Mouse (Mus musculus) natural killer cell, adult 2 months (primary cell): ENCODE results near the gene 4930447C04Rik.

Experiments
- DNase-seq, 2 experiments: peaks; one replicate each; pipeline ENCODE4 v3.0.0; 2022; ENCODE audit warnings: low spot score in 2 of 2

The 4930447C04Rik gene

DNA sequence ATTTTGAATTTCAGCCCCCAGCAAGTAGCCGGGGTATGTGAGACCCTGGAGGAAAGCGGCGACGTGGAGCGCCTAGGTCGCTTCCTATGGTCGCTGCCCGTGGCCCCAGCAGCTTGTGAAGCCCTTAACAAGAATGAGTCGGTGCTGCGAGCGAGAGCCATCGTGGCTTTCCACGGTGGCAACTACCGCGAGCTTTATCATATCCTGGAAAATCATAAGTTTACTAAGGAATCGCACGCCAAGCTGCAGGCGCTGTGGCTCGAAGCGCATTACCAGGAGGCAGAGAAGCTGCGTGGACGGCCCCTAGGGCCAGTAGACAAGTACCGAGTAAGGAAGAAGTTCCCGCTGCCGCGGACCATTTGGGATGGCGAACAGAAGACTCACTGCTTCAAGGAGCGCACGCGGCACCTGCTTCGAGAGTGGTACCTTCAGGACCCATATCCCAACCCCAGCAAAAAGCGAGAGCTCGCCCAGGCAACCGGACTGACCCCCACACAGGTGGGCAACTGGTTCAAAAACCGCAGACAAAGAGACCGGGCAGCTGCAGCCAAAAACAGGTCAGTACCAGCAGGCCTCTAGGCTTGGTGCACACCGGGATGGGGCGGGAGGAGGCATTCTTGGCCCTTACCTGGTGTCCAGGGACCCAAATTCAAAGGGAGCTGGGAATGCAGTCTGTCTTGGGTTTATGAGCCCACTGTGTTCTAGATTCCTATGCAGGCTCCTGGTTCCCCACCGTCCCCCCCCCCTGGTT lies at the start of gene 4930447C04Rik:
TSS of gene 4930447C04Rik (minus strand) at position 704 of the 751 bp plus-strand sequence.
- DNase-seq, result no peak

DNA sequence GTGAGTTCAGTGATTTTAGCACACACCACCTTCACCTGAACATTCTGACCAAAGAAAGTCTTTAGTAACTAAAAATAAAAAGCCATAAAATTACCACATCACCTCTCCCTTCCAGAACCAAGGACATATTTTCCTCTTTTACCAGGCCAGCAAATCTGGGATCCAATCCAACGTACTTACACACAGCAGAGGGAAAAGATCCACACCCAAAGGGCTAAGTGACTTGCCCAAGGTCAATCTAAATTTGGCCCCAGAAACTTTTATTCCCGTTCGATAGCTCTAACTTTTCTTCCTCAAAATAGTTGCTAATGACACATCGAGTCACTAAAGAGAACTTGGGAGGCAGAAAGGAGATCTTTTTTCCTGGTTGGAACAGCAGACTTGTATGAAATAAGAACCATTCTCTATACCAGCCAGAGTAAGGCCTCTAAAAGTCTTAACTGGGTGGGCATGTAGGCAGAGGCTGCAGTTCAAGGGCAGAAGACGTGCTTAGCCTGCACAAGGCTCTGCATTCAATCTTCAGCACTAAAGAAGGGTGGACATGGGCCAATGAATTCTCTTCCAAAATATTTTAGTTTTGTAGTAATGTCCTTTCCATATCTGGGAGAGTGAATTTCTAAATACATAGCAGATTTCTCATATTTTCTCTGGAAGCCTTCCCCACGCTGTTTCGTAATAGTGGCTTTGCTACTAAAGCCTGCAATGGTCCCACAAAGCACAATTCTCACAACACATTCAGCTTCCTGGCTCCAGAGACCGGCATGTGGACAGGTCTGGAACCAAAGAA lies 42.7 kb upstream of the 4930447C04Rik start:
- no peak for DNase-seq

GRCm38 (mm10) chr12:72982616-72983015 lies 42.0 kb upstream of the 4930447C04Rik start:
- no peak for DNase-seq

DNA sequence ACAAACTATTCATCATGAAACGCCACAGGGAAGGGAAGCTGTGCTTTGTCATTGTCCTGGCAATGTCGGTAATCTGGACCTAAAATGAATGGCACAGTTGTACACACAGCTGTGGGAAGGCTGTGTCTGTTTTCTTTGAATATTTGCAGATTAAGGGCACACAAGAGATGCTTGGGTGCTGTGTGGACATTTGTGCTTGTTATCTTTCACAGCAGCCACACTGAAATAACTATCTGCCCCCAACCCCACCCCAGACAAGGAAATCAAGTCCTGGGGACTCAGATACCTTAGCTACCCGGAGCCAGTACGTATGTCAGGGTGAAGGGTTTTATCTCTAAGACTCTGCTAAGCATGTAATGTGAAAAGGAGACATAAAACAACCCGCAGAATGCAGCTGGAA lies 38.7 kb upstream of the 4930447C04Rik start:
- no peak for DNase-seq

GRCm38 (mm10) chr12:72977851-72978250 lies 37.3 kb upstream of the 4930447C04Rik start:
- no peak for DNase-seq

DNA sequence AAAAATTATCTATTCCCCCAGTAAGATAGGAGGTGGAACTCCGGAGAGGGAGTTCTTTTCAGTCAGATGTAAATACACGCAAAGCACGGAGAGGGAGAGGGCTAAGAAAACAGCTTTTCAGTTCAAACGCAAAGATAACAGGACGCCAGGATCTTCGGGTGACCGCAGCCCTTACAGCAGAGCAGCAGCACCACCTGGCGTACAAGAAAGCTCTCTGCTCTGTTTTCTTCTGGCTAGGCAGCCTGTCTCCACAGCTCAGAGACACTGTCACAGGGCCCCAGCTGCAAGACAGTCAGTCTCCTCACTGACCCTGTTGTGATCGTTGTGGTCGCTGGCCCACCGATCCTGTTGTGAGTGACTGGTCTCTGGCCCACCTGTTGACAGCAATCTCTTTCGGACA lies 36.1 kb upstream of the 4930447C04Rik start:
- peak; percentile 56 to 66 for DNase-seq

DNA sequence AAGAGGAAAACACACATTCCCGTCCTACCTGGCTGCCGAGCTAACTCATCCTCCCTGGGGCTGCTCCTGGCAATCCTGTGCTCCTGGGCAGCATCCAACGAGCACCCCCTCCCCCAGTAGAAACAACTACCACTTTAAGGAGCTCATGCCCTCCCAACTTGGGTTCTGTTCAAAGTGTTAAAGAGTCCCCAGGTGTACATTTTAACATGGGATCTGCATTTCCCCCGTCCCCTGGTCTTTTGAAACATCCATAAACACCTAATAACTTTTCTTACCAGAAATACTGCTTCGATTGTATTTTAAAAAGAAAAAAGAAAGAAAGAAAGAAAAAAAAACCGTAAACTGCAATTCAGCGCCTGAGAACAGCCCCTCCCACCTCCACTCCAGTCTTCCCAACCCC lies 35.6 kb upstream of the 4930447C04Rik start:
- DNase-seq, result no peak

- peak; percentile 22 to 31 for DNase-seq
These were observed 32.6 kb upstream of the 4930447C04Rik start for GRCm38 (mm10) chr12:72973161-72973560.

DNA sequence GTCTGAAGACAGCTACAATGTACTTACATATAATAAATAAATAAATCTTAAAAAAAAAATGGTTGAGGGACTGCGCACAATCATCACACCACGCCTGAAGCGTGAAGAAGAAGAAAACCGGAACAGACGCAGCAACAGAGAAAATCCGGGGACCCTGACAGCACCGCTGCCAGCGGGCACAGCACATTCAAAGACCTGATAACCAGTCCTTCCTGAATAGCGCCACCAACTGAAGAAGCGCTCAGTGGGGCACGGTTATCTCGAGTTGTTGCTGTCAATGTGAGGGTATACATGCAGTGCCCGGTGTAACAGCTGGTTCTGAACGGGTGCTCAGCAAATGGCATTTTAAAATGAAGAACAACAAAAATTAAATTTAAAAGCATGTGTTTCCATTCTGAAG lies 30.0 kb upstream of the 4930447C04Rik start:
- DNase-seq, result no peak

DNA sequence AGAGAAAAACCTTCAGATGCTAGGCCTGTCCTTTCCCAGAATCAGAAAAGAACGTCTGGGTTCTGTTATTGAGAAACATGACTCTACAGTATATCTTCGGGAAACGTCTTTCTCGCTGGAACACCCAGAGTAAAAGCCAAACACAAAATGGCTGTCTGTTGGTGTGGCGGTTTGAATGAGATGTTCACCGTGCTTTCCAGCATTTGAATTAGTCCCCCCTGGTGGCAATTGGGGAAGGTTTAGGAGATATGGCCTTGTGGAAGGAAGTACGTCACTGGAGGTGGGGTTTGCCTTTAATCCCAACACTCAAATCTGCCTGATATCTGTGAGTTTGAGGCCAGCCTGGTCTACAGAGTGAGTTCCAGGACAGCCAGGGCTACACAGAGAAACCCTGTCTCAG lies 27.0 kb upstream of the 4930447C04Rik start:
- DNase-seq, result no peak

GRCm38 (mm10) chr12:72962761-72963160 lies 22.2 kb upstream of the 4930447C04Rik start:
- DNase-seq, result no peak

DNA sequence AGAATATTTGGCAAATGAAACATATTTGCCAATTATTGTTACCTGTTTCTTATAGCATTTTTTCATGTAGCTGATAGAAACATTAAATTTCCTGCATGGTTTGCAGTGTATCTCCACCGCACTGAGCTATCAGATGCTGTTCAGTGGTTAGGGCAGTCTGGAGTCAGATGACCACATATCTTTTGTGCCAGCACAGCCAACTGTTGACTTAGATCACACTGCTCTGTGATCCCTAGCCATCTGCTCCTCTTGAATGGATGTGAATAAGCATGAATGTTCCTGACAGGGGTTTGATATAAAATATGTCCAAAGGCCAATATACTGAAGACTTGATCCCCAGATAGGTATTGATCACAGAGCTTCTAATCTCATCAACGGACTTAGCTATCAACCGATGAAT lies 17.9 kb upstream of the 4930447C04Rik start:
- no peak for DNase-seq

GRCm38 (mm10) chr12:72957829-72958424 lies 17.4 kb upstream of the 4930447C04Rik start:
- DNase-seq, result no peak

DNA sequence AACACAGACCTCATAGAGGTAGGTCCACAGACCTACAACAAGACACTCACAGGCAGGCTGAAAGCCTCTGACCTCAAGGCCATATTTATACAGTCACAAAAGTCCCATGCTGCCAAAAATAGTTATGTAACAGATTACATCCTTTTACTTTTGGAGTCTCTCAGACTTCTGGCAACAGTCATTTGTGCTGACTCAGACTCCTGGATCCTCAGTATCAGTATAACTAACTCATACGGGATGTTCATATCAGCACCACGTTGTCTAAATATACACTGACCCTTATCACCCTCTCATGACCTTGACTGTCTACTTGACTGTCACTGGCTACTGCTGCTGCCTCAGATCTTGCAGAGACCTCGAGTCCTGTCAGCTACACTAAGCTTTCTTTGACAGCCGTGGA lies 14.3 kb upstream of the 4930447C04Rik start:
- DNase-seq, result no peak

DNA sequence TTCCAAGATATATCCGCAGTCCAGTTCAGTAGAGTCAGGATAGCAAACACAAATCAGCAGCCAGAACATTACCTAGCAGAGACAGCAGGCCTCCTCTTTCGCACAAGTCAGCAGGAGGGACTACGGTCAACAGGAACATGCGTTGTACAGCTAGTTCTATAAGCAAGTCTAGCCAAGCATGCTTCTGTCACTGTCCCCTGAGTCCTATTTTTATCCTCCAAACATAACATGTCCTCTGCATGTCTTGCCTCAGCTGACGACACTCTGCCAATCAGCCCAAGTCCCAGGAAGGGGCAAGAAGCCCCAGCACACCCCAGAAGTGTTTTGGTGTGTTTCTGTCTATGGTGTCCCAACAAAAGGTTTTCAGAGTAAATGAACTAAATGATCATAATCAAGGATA lies 13.3 kb upstream of the 4930447C04Rik start:
- DNase-seq, result no peak

- no peak for DNase-seq
These were observed 12.5 kb upstream of the 4930447C04Rik start for GRCm38 (mm10) chr12:72953089-72953488.

- DNase-seq, result no peak
These were observed 6.8 kb upstream of the 4930447C04Rik start for GRCm38 (mm10) chr12:72947335-72947734.

DNA sequence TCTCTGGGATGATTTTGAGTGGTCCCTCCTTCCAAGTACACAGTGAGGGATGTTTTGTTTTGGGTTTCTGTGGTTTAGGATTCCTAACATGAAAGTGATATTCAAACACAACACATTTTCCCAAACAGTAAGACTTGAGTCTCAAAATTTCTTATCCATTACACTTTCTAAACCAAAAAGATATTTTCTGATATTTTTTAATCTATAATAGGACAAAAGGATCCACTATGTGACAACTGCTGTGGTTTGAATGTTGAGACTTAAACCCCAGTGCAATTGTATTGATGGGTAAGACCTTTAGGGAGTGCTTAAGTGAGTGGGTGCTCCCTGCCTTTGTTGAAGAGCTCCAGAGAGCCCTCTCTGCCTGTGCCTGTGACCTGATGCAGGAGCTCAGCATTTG lies 6.2 kb upstream of the 4930447C04Rik start:
- no peak for DNase-seq

GRCm38 (mm10) chr12:72946064-72946395 lies 5.5 kb upstream of the 4930447C04Rik start:
- no peak for DNase-seq

DNA sequence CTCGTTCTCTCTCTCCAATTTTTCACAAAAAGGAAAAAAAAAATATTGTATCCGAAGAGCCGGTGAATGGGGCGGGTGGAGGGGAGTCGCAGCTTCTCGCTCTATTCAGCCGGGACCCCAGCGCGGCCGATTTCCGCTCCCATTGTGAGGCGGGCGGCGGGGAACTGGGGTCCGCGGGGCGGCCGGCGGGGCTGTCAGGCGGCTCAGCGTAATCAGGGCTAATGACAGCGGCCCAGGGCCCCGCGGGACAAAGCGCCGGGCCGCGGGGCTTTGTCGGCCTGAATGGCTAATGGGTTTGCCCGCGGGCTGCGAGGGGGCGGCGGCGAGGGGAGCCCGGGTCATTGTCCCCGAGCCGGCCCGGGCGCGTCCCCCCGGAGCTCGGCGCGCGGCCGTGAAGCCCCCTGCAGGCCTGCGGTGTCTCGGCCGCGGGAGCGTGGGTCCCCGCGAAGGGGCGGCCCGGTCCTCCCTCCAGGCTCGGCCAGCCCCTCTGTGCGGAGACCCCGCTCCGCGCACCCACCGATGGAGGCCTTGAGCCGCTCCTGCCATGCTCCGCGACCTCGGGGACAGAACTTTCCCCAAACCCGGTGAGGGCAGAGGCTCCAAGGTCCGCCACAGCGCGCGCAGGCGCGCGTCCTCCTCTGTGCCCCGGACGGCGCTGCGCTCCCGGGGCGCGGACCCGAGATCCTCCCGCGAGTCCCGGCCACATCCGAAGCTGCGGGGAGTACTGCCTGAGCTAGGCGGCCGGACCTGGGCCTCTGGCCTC lies 4.9 kb upstream of the 4930447C04Rik start:
- DNase-seq, result no peak

DNA sequence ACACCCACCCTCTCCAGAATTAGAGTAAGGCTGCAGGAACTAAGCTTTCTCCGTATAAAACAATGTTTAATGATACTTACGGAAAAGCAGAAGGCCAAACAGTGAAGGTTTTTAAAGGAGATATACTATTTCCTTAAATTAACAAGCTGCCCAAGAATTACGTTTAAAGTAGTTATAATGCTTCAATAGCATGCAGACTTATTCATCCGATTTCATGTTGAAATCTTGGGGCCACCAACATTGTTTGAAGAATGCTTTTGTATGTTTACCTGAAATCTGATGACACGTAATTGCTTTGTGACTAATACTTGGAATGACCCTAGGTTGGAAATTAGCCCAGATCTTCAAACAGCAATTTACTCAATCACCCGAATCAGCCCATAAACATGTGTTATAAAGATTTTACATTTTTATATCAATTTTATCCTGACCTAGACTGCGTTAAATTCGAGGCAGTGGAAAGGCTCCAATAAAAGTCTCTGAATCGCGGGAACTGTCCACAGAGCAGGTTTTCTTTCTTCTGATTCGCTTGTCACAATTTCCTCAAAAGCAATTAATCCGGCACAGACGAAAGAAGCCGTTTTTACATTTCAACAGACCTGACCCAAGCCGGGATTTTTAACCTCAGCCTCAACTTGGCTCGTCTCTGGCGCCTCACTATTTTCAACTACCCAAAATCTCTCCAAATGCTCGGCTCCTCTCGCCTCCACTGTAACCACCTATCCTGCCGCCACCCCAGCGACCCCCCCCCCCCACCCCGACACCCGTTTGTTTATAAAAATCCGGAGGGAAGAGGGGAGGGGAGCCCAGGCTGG lies 4.0 kb upstream of the 4930447C04Rik start:
- DNase-seq, result no peak
